Mouse (Mus musculus): Measurements from ENCODE around the gene Inpp5b.

Inpp5b gene

DNA sequence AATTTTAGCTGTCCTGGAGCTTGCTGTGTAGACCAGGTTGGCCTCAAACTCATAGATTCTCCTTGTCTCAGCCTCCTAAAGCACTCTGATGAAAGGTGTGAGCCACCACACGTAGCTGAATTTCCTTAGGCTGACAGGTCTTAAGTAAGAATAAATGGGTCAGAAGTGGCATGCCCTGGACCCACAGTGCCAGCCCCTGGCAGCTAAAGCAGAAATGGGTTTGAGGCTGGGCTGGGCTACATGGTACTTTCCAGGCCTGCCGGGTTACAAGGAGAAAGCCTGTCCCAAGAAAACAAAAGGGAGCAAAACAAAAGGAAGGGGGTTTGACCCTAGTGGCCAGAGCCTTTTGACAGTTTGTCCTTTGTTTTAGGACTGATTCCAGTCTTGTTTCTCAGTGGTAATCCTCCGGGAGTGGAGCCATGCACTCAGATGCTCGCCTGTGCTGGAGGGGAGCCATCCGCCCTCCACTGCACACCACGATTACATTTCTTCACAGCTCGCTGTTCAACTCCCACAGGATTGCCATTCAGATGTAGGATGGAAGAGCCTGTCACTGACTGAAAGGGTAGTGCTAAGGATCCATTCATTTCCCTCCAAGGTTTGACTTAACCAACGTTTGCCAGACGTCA is 69.8 kb downstream of the Inpp5b start:
- peak; percentile 73 for DNase-seq (ENCODE audit: low spot score)

GRCm38 (mm10) chr4:124815901-124816300 is 74.3 kb downstream of the Inpp5b start:
- DNase-seq (ENCODE audit: low spot score) = peak; percentile 78

DNA sequence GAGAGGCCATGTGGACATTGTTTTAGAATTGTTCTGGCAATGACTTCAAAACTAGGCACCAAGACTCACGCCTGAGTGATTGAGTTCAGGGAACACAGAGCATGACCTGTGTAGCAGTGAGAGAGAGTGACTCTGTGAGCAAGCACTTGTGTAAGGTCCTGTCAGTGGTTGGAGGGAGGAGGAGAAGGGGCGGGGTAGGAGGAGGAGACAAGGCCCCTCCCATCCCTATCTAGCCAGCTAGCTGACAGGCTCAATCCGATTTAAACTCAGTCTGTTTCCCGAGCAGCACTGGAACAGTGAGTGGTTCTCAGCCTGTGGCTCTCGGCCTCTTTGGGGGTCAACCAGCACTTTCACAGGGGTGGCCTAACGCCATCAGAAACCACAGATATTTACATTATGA is 76.2 kb downstream of the Inpp5b start:
- DNase-seq (ENCODE audit: low spot score) = peak; percentile 94

- DNase-seq (ENCODE audit: low spot score) = no peak
Observed at GRCm38 (mm10) chr4:124818832-124819231, 77.2 kb downstream of the Inpp5b start.

GRCm38 (mm10) chr4:124824967-124825366 is 83.3 kb downstream of the Inpp5b start:
- DNase-seq (ENCODE audit: low spot score) = no peak

GRCm38 (mm10) chr4:124825371-124825965 is 83.8 kb downstream of the Inpp5b start:
- DNase-seq (ENCODE audit: low spot score) = no peak

- DNase-seq (ENCODE audit: low spot score) = no peak
Observed at GRCm38 (mm10) chr4:124829671-124830070, 88.0 kb downstream of the Inpp5b start.

- no peak for DNase-seq (ENCODE audit: low spot score)
Observed at GRCm38 (mm10) chr4:124832796-124833195, 91.1 kb downstream of the Inpp5b start.

- no peak for DNase-seq (ENCODE audit: low spot score)
Observed at GRCm38 (mm10) chr4:124838035-124838700, 96.5 kb downstream of the Inpp5b start.

GRCm38 (mm10) chr4:124840998-124841397 is 99.3 kb downstream of the Inpp5b start:
- no peak for DNase-seq (ENCODE audit: low spot score)

GRCm38 (mm10) chr4:124843493-124843892 is 101.8 kb downstream of the Inpp5b start:
- peak; percentile 30 for DNase-seq (ENCODE audit: low spot score)

GRCm38 (mm10) chr4:124847573-124847972 is 105.9 kb downstream of the Inpp5b start:
- DNase-seq (ENCODE audit: low spot score) = peak; percentile 71

GRCm38 (mm10) chr4:124849631-124850260 is 108.1 kb downstream of the Inpp5b start:
- peak; percentile 94 for DNase-seq (ENCODE audit: low spot score)

DNA sequence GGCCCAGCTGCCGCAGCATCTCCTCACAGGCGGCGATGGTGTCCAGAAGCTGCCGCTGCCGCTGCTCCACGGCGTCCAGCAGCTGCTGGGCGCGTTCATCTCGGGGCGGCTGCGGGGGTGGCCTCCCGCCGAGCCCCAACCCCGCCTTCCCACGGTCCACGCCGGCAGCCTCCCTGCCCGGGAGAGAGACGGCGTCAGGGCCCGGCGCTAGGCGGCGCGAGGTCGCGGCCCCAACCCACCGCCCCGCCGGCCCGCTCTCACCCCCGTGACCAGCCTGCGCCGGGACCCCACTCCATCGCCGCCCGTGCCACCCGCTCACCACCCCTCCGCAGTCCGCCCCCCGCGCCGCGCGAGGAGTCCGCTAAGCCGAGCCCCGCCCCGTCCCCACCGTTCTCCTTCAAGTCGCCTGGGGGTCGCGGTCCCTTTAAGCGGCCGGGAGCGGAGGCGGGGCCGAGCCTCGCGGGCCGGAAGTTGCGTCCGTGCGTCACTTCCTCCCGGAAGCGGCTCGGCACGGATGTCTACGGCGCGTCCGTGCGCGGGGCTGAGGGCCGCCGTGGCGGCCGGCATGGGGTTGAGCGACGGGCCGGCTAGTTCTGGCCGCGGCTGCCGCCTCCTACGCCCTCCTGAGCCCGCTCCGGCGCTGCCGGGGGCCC is 108.7 kb downstream of the Inpp5b start, which contains the start of gene Yrdc:
Gene Yrdc, plus strand, starts transcription at position 419 of the 653 bp plus-strand sequence.
- peak; percentile 85 for DNase-seq (ENCODE audit: low spot score)
